Mouse (Mus musculus): ENCODE measurements around the gene Arhgef17. TPM values are rescaled to one million over a fixed set of nuclear protein-coding genes. Genes with fewer than 3 reads are reported as not detected.
A peak's percentile ranks its signal among the peaks of the same experiment; 100 is the strongest.

The Arhgef17 gene
- polyA plus RNA-seq, 1 experiment from 2014 or later: 5.0 TPM

DNA sequence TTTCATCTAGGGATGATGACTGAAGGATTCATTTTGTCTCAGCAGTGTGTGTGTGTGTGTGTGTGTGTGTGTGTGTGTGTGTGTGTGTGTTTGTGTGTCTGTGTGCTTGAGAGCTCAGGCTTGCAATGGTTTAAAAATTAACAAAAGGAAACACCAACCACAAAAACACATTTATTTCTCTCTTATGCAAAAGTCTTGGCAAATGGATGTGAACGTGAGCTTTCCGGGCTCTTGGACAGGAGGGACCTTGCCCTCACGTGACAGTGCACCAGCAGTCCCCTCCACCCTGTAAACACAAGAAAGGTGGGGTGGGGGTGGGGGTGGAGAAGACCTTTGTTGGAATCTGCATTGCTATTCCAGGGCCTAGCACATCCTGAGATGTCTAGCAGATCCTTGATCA lies 5.6 kb upstream of the Arhgef17 start:
- WGBS: 60% methylated on average over 3 of the region's 3 CpGs
- no peak for ATAC-seq

GRCm38 (mm10) chr7:100933520-100933919 lies 1.6 kb upstream of the Arhgef17 start:
- no peaks in the 10 kb centered on the region for H3K27me3 ChIP-seq (replicated peaks)
- no peak overlapping the region for H3K4me3 ChIP-seq (replicated peaks)
- H3K9ac ChIP-seq: 0 out of 2 replicates have a peak overlapping the region, but pooled peaks have one; percentile 23
- peaks cover 27% of the 10 kb centered on the region for H3K4me1 ChIP-seq (replicated peaks)
- no peak for ATAC-seq
- peak overlapping the region; percentile 86; the same call in 1 of the 2 replicates for H3K4me2 ChIP-seq (replicated peaks)
- H3K36me3 ChIP-seq: no peaks in the 10 kb centered on the region
- H3K9me3 ChIP-seq: no peaks in the 10 kb centered on the region
- no peak overlapping the region for H3K27ac ChIP-seq

More for the DNA sequence above, 5.6 kb upstream of the Arhgef17 start:
- Histone ChIP-seq H3K36me3 (no peaks in the 10 kb centered on the region), H3K4me3 (replicated peaks) (no peak overlapping the region), H3K4me2 (replicated peaks) (no peak overlapping the region), H3K9me3 (no peaks in the 10 kb centered on the region), H3K27ac (no peak overlapping the region), H3K9ac (no peak overlapping the region), H3K4me1 (replicated peaks) (0 out of 2 replicates have a peak, but pooled peaks cover 5% of the 10 kb centered on the region), H3K27me3 (replicated peaks) (no peaks in the 10 kb centered on the region)

- H3K9me3 ChIP-seq: no peaks in the 10 kb centered on the region
- ATAC-seq: peak; percentile 93
- H3K36me3 ChIP-seq: no peaks in the 10 kb centered on the region
- peak overlapping the region; percentile 82 for H3K4me3 ChIP-seq (replicated peaks)
- H3K9ac ChIP-seq: peak overlapping the region; percentile 91
- peak overlapping the region; percentile 99 for H3K27ac ChIP-seq
- WGBS: under 1% methylated on average over 27 of the region's 27 CpGs
- no peaks in the 10 kb centered on the region for H3K27me3 ChIP-seq (replicated peaks)
- H3K4me2 ChIP-seq (replicated peaks): peak overlapping the region; percentile 86
- H3K4me1 ChIP-seq (replicated peaks): peaks cover 37% of the 10 kb centered on the region
Observed at GRCm38 (mm10) chr7:100932481-100933007, 637 bp upstream of the Arhgef17 start.

DNA sequence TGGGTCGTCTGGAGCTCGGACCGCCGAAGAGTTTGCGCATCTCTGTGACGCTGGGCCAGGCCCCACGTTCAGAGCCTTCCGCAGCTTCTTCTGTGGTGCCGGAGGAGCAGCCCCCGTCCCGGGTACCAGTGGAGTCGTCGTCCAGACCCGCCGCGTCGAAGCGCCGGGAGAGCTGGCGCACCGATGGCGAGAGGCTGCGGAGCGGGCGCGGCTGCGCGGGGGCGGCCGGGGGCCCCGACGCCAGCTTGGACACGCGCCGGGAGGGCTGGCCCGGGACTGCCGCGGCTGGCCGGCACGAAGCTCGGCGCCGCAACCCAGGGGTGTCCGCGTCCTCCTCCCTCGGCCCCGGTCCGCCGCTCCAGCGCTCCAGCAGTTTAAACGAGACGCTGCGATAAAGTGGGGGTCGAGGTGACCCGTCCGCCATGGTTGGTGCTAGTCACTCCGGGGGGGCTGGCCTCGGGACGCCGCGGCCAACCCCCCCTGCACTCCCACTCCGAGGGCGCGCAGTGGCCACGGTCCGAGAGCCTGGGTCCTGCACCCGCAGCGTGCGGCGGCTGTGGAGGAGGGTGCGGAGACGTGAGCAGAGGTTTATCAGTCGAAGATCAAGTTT lies 486 bp downstream of the Arhgef17 start:
- H3K27me3 ChIP-seq (replicated peaks): no peaks in the 10 kb centered on the region
- peaks cover 47% of the 10 kb centered on the region for H3K4me1 ChIP-seq (replicated peaks)
- no peaks in the 10 kb centered on the region for H3K9me3 ChIP-seq
- peak overlapping the region; percentile 82 for H3K4me3 ChIP-seq (replicated peaks)
- peak overlapping the region; percentile 91 for H3K9ac ChIP-seq
- WGBS: under 1% methylated on average over 70 of the region's 73 CpGs
- peak overlapping the region; percentile 99 for H3K27ac ChIP-seq
- H3K36me3 ChIP-seq: no peaks in the 10 kb centered on the region
- peak; percentile 15 for ATAC-seq
- H3K4me2 ChIP-seq (replicated peaks): peak overlapping the region; percentile 86

DNA sequence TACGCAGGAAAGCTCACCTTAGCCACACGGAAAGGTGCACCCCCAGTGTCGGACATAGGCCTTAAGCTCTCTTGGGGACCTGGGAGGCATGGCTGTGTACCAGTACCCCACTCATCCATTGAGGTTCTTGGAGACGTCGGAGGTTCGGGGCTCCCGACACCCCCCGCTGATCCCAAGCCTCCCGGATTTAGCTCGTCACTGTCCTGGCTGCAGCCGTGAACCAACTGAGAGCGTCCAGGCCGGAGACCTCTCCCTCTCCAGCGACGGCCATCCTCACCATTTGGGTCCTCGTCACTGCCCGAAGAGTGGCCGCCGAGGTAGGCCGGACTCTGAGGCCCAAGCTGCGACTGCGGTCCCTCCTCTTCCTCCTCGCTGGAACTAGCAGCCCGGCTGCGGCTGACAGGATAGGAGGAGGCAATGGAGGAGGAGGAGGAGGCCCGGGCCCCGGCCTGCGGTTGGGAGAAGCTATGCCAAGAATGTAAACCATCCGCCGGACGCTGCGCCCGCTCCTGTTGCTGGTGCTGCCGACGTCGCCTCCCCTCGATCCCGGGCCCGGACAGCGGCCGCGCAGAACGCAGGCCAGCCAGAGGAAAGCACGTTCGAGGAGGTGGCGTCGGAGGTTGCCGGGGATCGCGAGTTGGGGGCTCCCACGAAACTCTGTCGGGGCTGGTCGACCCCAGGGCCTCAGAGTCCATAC lies 1.1 kb downstream of the Arhgef17 start:
- no peaks in the 10 kb centered on the region for H3K9me3 ChIP-seq
- H3K9ac ChIP-seq: peak overlapping the region; percentile 91
- peak overlapping the region; percentile 82 for H3K4me3 ChIP-seq (replicated peaks)
- H3K4me1 ChIP-seq (replicated peaks): peaks cover 54% of the 10 kb centered on the region
- WGBS: 6% methylated on average over 53 of the region's 53 CpGs
- H3K36me3 ChIP-seq: no peaks in the 10 kb centered on the region
- no peaks in the 10 kb centered on the region for H3K27me3 ChIP-seq (replicated peaks)
- H3K4me2 ChIP-seq (replicated peaks): peak overlapping the region; percentile 86
- ATAC-seq: peak; percentile 2; the same call in 1 of the 2 replicates
- peak overlapping the region; percentile 99 for H3K27ac ChIP-seq

GRCm38 (mm10) chr7:100929639-100930303 lies 2.1 kb downstream of the Arhgef17 start:
- ATAC-seq: no peak
- H3K9ac ChIP-seq: peak overlapping the region; percentile 91
- H3K27me3 ChIP-seq (replicated peaks): no peaks in the 10 kb centered on the region
- WGBS: 63% methylated on average over 19 of the region's 19 CpGs
- no peak overlapping the region for H3K27ac ChIP-seq
- no peaks in the 10 kb centered on the region for H3K36me3 ChIP-seq
- peak overlapping the region; percentile 86 for H3K4me2 ChIP-seq (replicated peaks)
- H3K4me3 ChIP-seq (replicated peaks): peak overlapping the region; percentile 82
- H3K9me3 ChIP-seq: no peaks in the 10 kb centered on the region
- peaks cover 64% of the 10 kb centered on the region for H3K4me1 ChIP-seq (replicated peaks)

DNA sequence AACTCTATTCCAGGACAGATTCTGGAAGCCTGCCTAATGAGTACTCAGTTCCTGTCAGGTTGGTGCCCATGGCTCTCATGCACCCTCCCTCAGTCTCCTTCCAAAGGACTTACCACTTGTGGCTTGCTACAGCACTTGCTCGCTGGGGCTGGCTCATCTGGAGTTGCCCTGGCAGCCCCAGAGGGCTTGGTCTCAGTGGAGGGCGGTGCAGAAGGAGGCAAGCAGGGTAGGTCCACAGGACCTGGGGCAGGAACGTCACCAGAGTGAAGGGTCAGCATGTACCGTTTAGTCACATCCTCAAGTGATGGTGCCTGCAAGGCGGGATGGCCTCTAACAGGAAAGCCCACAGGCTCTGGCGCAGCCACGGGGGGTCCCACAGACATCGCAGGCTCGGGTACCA lies 3.5 kb downstream of the Arhgef17 start:
- no peaks in the 10 kb centered on the region for H3K9me3 ChIP-seq
- no peak for ATAC-seq
- H3K9ac ChIP-seq: peak overlapping the region; percentile 91
- no peaks in the 10 kb centered on the region for H3K27me3 ChIP-seq (replicated peaks)
- H3K36me3 ChIP-seq: no peaks in the 10 kb centered on the region
- H3K27ac ChIP-seq: no peak overlapping the region
- H3K4me3 ChIP-seq (replicated peaks): peak overlapping the region; percentile 82
- H3K4me2 ChIP-seq (replicated peaks): peak overlapping the region; percentile 86
- WGBS: 35% methylated on average over 9 of the region's 9 CpGs
- H3K4me1 ChIP-seq (replicated peaks): peaks cover 77% of the 10 kb centered on the region

- peaks cover 83% of the 10 kb centered on the region for H3K4me1 ChIP-seq (replicated peaks)
- peak overlapping the region; percentile 86 for H3K4me2 ChIP-seq (replicated peaks)
- 0 out of 2 replicates have a peak, but pooled peaks cover 3% of the 10 kb centered on the region for H3K36me3 ChIP-seq
- H3K9me3 ChIP-seq: no peaks in the 10 kb centered on the region
- H3K27ac ChIP-seq: 0 out of 2 replicates have a peak overlapping the region, but pooled peaks have one; percentile 4
- H3K9ac ChIP-seq: peak overlapping the region; percentile 91
- 8% methylated on average over 7 of the region's 7 CpGs for WGBS
- H3K4me3 ChIP-seq (replicated peaks): peak overlapping the region; percentile 82
- no peak for ATAC-seq
- H3K27me3 ChIP-seq (replicated peaks): no peaks in the 10 kb centered on the region
Observed at GRCm38 (mm10) chr7:100927287-100928000, 4.5 kb downstream of the Arhgef17 start.

DNA sequence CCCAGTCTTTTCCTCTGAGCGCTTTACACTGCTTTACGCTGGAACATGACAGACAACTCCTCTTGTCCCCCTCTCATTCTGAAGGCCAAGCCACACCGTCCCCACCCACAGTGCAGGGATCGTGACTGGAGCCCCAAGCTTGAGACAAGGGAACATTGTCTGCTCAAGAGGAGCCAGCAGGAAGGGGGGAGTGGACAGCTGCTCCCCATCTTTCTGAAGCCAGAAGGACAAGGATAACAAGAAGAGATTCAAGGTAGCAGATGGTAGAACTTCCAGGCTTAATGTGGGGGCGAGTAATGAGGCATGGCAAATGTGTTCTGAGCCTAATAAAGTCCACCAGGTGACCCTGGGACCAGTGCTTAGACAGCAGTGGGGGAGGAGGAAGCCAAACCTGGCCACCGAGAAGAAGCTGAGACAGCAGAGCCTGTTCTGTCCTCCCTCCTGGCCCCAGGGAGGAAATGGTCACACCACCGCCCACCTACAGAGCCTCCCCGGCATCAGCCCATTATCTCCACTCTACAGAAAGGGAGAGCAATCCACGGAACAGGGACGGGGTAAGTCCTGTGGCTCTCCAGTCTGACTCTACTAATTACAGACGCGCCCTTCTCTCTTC lies 5.5 kb downstream of the Arhgef17 start:
- no peak for ATAC-seq
- Histone ChIP-seq H3K4me1 (replicated peaks) (peaks cover 90% of the 10 kb centered on the region), H3K4me3 (replicated peaks) (peak overlapping the region; percentile 82), H3K4me2 (replicated peaks) (peak overlapping the region; percentile 86), H3K36me3 (peaks cover 9% of the 10 kb centered on the region), H3K9me3 (no peaks in the 10 kb centered on the region), H3K27ac (peak overlapping the region; percentile 38), H3K27me3 (replicated peaks) (no peaks in the 10 kb centered on the region), H3K9ac (peak overlapping the region; percentile 91)
- WGBS: 14% methylated on average over 12 of the region's 12 CpGs

DNA sequence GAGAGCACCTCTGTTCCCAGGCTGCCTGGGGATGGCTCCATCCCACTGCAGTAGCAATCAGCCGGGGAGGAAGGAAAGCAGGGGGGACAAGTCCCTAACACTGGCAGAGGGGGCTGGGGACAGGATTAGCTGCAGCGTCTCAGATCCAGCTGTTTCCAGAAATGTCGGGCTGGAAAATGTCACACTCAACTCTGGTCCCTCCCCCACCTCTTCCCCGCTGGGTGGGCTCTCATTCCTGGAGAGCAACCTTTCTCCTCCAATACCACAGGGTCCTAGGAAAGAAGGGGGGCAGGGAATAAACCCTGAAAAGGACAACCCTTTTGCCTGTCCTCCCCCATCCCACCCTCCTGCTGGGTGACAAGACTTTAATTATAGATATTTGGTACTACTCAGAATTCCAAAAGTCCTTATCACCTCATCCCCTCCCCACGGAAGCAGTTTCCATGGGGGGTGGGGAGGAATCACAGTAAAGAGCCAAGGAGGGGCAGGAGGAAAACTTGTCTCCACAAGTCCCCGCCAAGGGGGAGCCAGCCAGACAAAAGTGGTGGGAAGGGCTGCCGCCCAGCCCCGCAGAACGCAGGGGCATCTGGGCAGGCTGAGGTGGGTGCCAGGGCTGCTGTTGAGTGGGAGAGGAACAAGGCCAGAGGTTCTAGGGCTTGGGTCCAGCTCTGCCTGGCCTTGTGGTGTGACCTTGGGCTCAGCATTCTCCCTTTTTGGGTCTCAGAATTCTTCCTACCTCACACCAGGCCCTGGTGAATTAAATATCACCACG lies 7.0 kb downstream of the Arhgef17 start:
- Histone ChIP-seq H3K9me3 (no peaks in the 10 kb centered on the region), H3K4me3 (replicated peaks) (0 out of 2 replicates have a peak overlapping the region, but pooled peaks have one; percentile 82), H3K9ac (peak overlapping the region; percentile 21; the same call in 1 of the 2 replicates), H3K4me1 (replicated peaks) (peaks cover 90% of the 10 kb centered on the region), H3K4me2 (replicated peaks) (peak overlapping the region; percentile 86), H3K27ac (peak overlapping the region; percentile 20; the same call in 1 of the 2 replicates), H3K27me3 (replicated peaks) (no peaks in the 10 kb centered on the region), H3K36me3 (peaks cover 9% of the 10 kb centered on the region)
- 36% methylated on average over 10 of the region's 10 CpGs for WGBS
- ATAC-seq: no peak

GRCm38 (mm10) chr7:100924200-100924599 lies 7.7 kb downstream of the Arhgef17 start:
- H3K9me3 ChIP-seq: no peaks in the 10 kb centered on the region
- peaks cover 9% of the 10 kb centered on the region for H3K36me3 ChIP-seq
- no peak for ATAC-seq
- 0 out of 2 replicates have a peak overlapping the region, but pooled peaks have one; percentile 20 for H3K27ac ChIP-seq
- no peaks in the 10 kb centered on the region for H3K27me3 ChIP-seq (replicated peaks)
- WGBS: 68% methylated on average over 5 of the region's 5 CpGs
- peaks cover 90% of the 10 kb centered on the region for H3K4me1 ChIP-seq (replicated peaks)
- 0 out of 2 replicates have a peak overlapping the region, but pooled peaks have one; percentile 6 for H3K4me3 ChIP-seq (replicated peaks)
- H3K9ac ChIP-seq: peak overlapping the region; percentile 21; the same call in 1 of the 2 replicates
- peak overlapping the region; percentile 86 for H3K4me2 ChIP-seq (replicated peaks)
